Mouse (Mus musculus) forebrain, embryonic 11.5 days (tissue): ENCODE results near the gene Glis1. TPM values are rescaled to one million over a fixed set of nuclear protein-coding genes. Genes with fewer than 3 reads are reported as not detected.

Experiments
- ATAC-seq: fragments of 200-750 bp; cut with Nextera tagmentation; replicated peaks from 2 replicates; pipeline ENCODE4 v1.8.0; 2017; ENCODE audit warnings: moderate TSS enrichment; ENCODE audit not compliant: low FRiP score
- DNase-seq: peaks from one replicate; pipeline ENCODE4 v3.0.0-alpha.2; 2017; ENCODE audit warnings: low spot score
- H3K27ac ChIP-seq: fragments of 300-500 bp; sonication (generic); 2 replicates; pipeline ENCODE4 v1.5.1; 2014; ENCODE audit warnings: low read depth, low read length
- H3K27me3 ChIP-seq: fragments of 300-500 bp; sonication (generic); 2 replicates; pipeline ENCODE4 v1.6.1; 2014; ENCODE audit warnings: mild to moderate bottlenecking, low read length, mixed read lengths; ENCODE audit not compliant: control insufficient read depth, insufficient read depth
- H3K36me3 ChIP-seq: fragments of 300-500 bp; sonication (generic); 2 replicates; pipeline ENCODE4 v1.6.1; 2014; ENCODE audit warnings: mild to moderate bottlenecking, low read length, moderate library complexity, mixed read lengths; ENCODE audit not compliant: control insufficient read depth, insufficient read depth
- H3K4me1 ChIP-seq: fragments of 300-500 bp; sonication (generic); replicated peaks from 2 replicates; pipeline ENCODE4 v1.6.1; 2014; ENCODE audit warnings: low read length, mixed read lengths; ENCODE audit not compliant: control insufficient read depth, insufficient read depth
- H3K4me2 ChIP-seq: fragments of 300-500 bp; sonication (generic); 2 replicates; pipeline ENCODE4 v1.6.1; 2014; ENCODE audit warnings: low read depth, mild to moderate bottlenecking, low read length, moderate library complexity, mixed read lengths; ENCODE audit not compliant: severe bottlenecking
- H3K4me3 ChIP-seq: fragments of 300-500 bp; sonication (generic); 2 replicates; pipeline ENCODE4 v1.5.1; 2014; ENCODE audit warnings: low read depth, low read length
- H3K9ac ChIP-seq: fragments of 300-500 bp; sonication (generic); 2 replicates; pipeline ENCODE4 v1.6.1; 2014; ENCODE audit warnings: low read length
- H3K9me3 ChIP-seq: fragments of 300-500 bp; sonication (generic); 2 replicates; pipeline ENCODE4 v1.6.1; 2016; ENCODE audit warnings: low read length, mixed read lengths; ENCODE audit not compliant: control insufficient read depth
- WGBS: fragments of 180-500 bp; shearing (Covaris S2); extraction: QIAGEN DNeasy Blood & Tissue Kit; methylation state at CpG from one replicate; pipeline ENCODE4 v1.1.7; 2014; 5-methylcytosine and 5-hydroxymethylcytosine counted together
- polyA plus RNA-seq: library from polyadenylated mRNA; unstranded; fragments of >200 nt; fragmentation: Nextera tagmentation; extraction: Ambion mirVana; gene quantifications from 2 replicates; pipeline ENCODE4 v1.2.1, GENCODE M21; 2014

Gene Glis1
- polyA plus RNA-seq, 1 experiment from 2014 or later = 5.5 TPM

GRCm38 (mm10) chr4:107637670-107638069 is 203.3 kb downstream of the Glis1 start:
- Histone ChIP-seq H3K9me3 (no peaks in the 10 kb centered on the region), H3K27ac (no peak overlapping the region), H3K27me3 (no peaks in the 10 kb centered on the region), H3K4me1 (no peaks in the 10 kb centered on the region), H3K4me3 (no peak overlapping the region), H3K4me2 (no peak overlapping the region), H3K9ac (no peak overlapping the region), H3K36me3 (no peaks in the 10 kb centered on the region)
- DNase-seq (no peak), ATAC-seq (no peak; the same call in 1 of the 2 replicates)
- 62% methylated on average over 3 of the region's 3 CpGs for WGBS

GRCm38 (mm10) chr4:107638303-107638702 is 203.9 kb downstream of the Glis1 start:
- no peak overlapping the region for H3K4me3 ChIP-seq
- no peak overlapping the region for H3K27ac ChIP-seq
- no peak overlapping the region for H3K9ac ChIP-seq
- ATAC-seq (no peak), DNase-seq (no peak)
- no peaks in the 10 kb centered on the region for H3K36me3 ChIP-seq
- no peaks in the 10 kb centered on the region for H3K4me1 ChIP-seq
- H3K4me2 ChIP-seq = no peak overlapping the region
- H3K27me3 ChIP-seq = no peaks in the 10 kb centered on the region
- 86% methylated on average over 10 of the region's 10 CpGs for WGBS
- no peaks in the 10 kb centered on the region for H3K9me3 ChIP-seq

GRCm38 (mm10) chr4:107641624-107642023 is 207.2 kb downstream of the Glis1 start:
- Histone ChIP-seq H3K4me2 (no peak overlapping the region), H3K9ac (no peak overlapping the region), H3K4me1 (no peaks in the 10 kb centered on the region), H3K36me3 (no peaks in the 10 kb centered on the region), H3K9me3 (no peaks in the 10 kb centered on the region), H3K4me3 (no peak overlapping the region), H3K27ac (no peak overlapping the region), H3K27me3 (no peaks in the 10 kb centered on the region)
- no peak for DNase-seq
- ATAC-seq = no peak
- 76% methylated on average over 4 of the region's 4 CpGs for WGBS

- Histone ChIP-seq H3K9ac (no peak overlapping the region), H3K4me2 (no peak overlapping the region), H3K4me1 (peaks cover 3% of the 10 kb centered on the region; the same call in 1 of the 2 replicates), H3K36me3 (no peaks in the 10 kb centered on the region), H3K27me3 (no peaks in the 10 kb centered on the region), H3K27ac (no peak overlapping the region), H3K9me3 (no peaks in the 10 kb centered on the region), H3K4me3 (no peak overlapping the region)
- ATAC-seq (no peak), DNase-seq (no peak)
- WGBS = 91% methylated on average over 5 of the region's 5 CpGs
Observed at GRCm38 (mm10) chr4:107648959-107649485, 214.6 kb downstream of the Glis1 start.

- Histone ChIP-seq H3K27ac (no peak overlapping the region), H3K9ac (no peak overlapping the region), H3K4me3 (no peak overlapping the region), H3K27me3 (no peaks in the 10 kb centered on the region; the same call in 1 of the 2 replicates), H3K36me3 (no peaks in the 10 kb centered on the region), H3K4me1 (peaks cover 3% of the 10 kb centered on the region; the same call in 1 of the 2 replicates), H3K4me2 (no peak overlapping the region), H3K9me3 (no peaks in the 10 kb centered on the region)
- DNase-seq (peak; percentile 62), ATAC-seq (0 out of 2 replicates have a peak, but pooled peaks have one; percentile 36)
- 43% methylated on average over 12 of the region's 12 CpGs for WGBS
Observed at GRCm38 (mm10) chr4:107651021-107651496, 216.7 kb downstream of the Glis1 start.

- no peak overlapping the region for H3K9ac ChIP-seq
- DNase-seq (peak; percentile 92), ATAC-seq (peak; percentile 85)
- no peaks in the 10 kb centered on the region for H3K9me3 ChIP-seq
- no peaks in the 10 kb centered on the region for H3K36me3 ChIP-seq
- H3K27me3 ChIP-seq = no peaks in the 10 kb centered on the region; the same call in 1 of the 2 replicates
- no peak overlapping the region for H3K4me2 ChIP-seq
- H3K4me3 ChIP-seq = no peak overlapping the region
- no peak overlapping the region for H3K27ac ChIP-seq
- WGBS = 14% methylated on average over 7 of the region's 7 CpGs
- H3K4me1 ChIP-seq = peaks cover 3% of the 10 kb centered on the region; the same call in 1 of the 2 replicates
Observed at GRCm38 (mm10) chr4:107652598-107653279, 218.3 kb downstream of the Glis1 start.

- DNase-seq = no peak
- Histone ChIP-seq H3K4me3 (no peak overlapping the region), H3K9ac (no peak overlapping the region), H3K36me3 (no peaks in the 10 kb centered on the region), H3K4me1 (peaks cover 3% of the 10 kb centered on the region; the same call in 1 of the 2 replicates), H3K27me3 (no peaks in the 10 kb centered on the region; the same call in 1 of the 2 replicates), H3K4me2 (no peak overlapping the region), H3K9me3 (no peaks in the 10 kb centered on the region), H3K27ac (no peak overlapping the region)
- no peak for ATAC-seq
- 77% methylated on average over 5 of the region's 5 CpGs for WGBS
Observed at GRCm38 (mm10) chr4:107653280-107653643, 218.9 kb downstream of the Glis1 start.

GRCm38 (mm10) chr4:107660649-107661048 is 226.3 kb downstream of the Glis1 start:
- Histone ChIP-seq H3K9me3 (no peaks in the 10 kb centered on the region), H3K4me3 (no peak overlapping the region), H3K27me3 (no peaks in the 10 kb centered on the region), H3K9ac (no peak overlapping the region), H3K36me3 (no peaks in the 10 kb centered on the region), H3K27ac (no peak overlapping the region), H3K4me2 (no peak overlapping the region), H3K4me1 (no peaks in the 10 kb centered on the region)
- DNase-seq (no peak), ATAC-seq (no peak)
- 92% methylated on average over 11 of the region's 11 CpGs for WGBS
